Mouse (Mus musculus): ENCODE data around the gene Trmt10c. TPM values are rescaled to one million over a fixed set of nuclear protein-coding genes. Genes with fewer than 3 reads are reported as not detected.

The Trmt10c gene
- polyA plus RNA-seq, 1 experiment from 2014 or later: 27.1 TPM

DNA sequence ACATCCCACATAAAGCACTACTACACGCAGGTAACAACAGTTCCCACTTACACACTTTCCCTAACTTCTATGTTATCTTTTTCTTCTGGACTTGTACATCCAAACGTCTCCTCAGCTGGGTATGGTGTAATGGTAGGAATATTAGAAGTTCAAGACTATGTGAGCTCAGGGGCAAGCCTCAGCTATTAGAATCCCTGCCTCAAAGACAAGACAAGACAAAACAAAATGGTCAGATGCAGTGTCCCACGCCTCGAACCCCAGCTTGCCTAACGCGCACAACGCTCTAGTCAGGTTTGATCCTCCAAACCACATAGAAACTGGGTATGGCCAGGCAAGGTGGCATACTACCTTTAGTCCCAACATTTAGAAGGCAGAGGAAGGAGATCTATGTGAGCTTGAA is 18.0 kb downstream of the Trmt10c start:
- Histone ChIP-seq H3K27ac (ENCODE audit: low read length) (no peak overlapping the region), H3K36me3 (ENCODE audit: control insufficient read depth, insufficient read depth) (peaks cover 31% of the 10 kb centered on the region), H3K9me3 (ENCODE audit: control insufficient read depth, low read length) (no peaks in the 10 kb centered on the region), H3K27me3 (replicated peaks; ENCODE audit: control insufficient read depth, insufficient read depth, low read length) (no peaks in the 10 kb centered on the region), H3K4me3 (replicated peaks; ENCODE audit: low read length) (no peak overlapping the region), H3K4me1 (replicated peaks; ENCODE audit: control insufficient read depth, insufficient read depth, low read length) (no peaks in the 10 kb centered on the region), H3K9ac (replicated peaks; ENCODE audit: low read depth, low read length) (no peak overlapping the region), H3K4me2 (ENCODE audit: low read length) (no peak overlapping the region)
- ATAC-seq: no peak
- 95% methylated on average over 7 of the region's 7 CpGs for WGBS

GRCm38 (mm10) chr16:56014076-56014475 is 23.5 kb downstream of the Trmt10c start:
- Histone ChIP-seq H3K27ac (ENCODE audit: low read length) (no peak overlapping the region), H3K4me3 (replicated peaks; ENCODE audit: low read length) (no peak overlapping the region), H3K36me3 (ENCODE audit: control insufficient read depth, insufficient read depth) (peaks cover 20% of the 10 kb centered on the region), H3K4me2 (ENCODE audit: low read length) (no peak overlapping the region), H3K4me1 (replicated peaks; ENCODE audit: control insufficient read depth, insufficient read depth, low read length) (no peaks in the 10 kb centered on the region), H3K9ac (replicated peaks; ENCODE audit: low read depth, low read length) (no peak overlapping the region), H3K9me3 (ENCODE audit: control insufficient read depth, low read length) (no peaks in the 10 kb centered on the region), H3K27me3 (replicated peaks; ENCODE audit: control insufficient read depth, insufficient read depth, low read length) (no peaks in the 10 kb centered on the region)
- 91% methylated on average over 7 of the region's 7 CpGs for WGBS
- ATAC-seq: no peak

GRCm38 (mm10) chr16:56012789-56013743 is 24.6 kb downstream of the Trmt10c start:
- Histone ChIP-seq H3K4me3 (replicated peaks; ENCODE audit: low read length) (no peak overlapping the region), H3K27me3 (replicated peaks; ENCODE audit: control insufficient read depth, insufficient read depth, low read length) (no peaks in the 10 kb centered on the region), H3K9ac (replicated peaks; ENCODE audit: low read depth, low read length) (no peak overlapping the region), H3K4me2 (ENCODE audit: low read length) (no peak overlapping the region), H3K27ac (ENCODE audit: low read length) (no peak overlapping the region), H3K36me3 (ENCODE audit: control insufficient read depth, insufficient read depth) (peaks cover 11% of the 10 kb centered on the region), H3K9me3 (ENCODE audit: control insufficient read depth, low read length) (no peaks in the 10 kb centered on the region), H3K4me1 (replicated peaks; ENCODE audit: control insufficient read depth, insufficient read depth, low read length) (no peaks in the 10 kb centered on the region)
- 92% methylated on average over 10 of the region's 10 CpGs for WGBS
- ATAC-seq: no peak; the same call in 1 of the 2 replicates

DNA sequence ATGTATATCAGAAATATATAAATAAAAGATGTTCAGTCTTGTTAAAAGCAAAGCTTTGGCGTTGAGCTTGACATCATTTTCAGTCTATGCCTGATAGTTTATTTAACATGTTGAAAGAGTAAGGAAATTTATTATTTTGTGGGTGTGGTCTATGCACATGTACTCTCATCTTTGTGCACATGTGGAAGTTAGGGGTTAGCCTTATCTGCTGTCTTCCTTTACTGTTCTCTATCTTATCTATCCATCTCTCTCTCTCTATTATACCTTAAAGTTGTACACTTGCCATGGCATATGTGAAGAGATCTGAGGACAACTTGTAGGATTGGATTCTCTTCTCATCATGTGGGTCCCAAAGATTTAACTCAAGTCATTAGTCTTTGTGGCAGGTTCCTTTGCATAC is 28.8 kb downstream of the Trmt10c start:
- Histone ChIP-seq H3K4me3 (replicated peaks; ENCODE audit: low read length) (no peak overlapping the region), H3K4me2 (ENCODE audit: low read length) (no peak overlapping the region), H3K36me3 (ENCODE audit: control insufficient read depth, insufficient read depth) (peaks cover 17% of the 10 kb centered on the region), H3K9me3 (ENCODE audit: control insufficient read depth, low read length) (no peaks in the 10 kb centered on the region), H3K9ac (replicated peaks; ENCODE audit: low read depth, low read length) (no peak overlapping the region), H3K4me1 (replicated peaks; ENCODE audit: control insufficient read depth, insufficient read depth, low read length) (no peaks in the 10 kb centered on the region), H3K27ac (ENCODE audit: low read length) (no peak overlapping the region), H3K27me3 (replicated peaks; ENCODE audit: control insufficient read depth, insufficient read depth, low read length) (no peaks in the 10 kb centered on the region)
- no peak for ATAC-seq
- 88% methylated on average over 1 of the region's 1 CpGs for WGBS

DNA sequence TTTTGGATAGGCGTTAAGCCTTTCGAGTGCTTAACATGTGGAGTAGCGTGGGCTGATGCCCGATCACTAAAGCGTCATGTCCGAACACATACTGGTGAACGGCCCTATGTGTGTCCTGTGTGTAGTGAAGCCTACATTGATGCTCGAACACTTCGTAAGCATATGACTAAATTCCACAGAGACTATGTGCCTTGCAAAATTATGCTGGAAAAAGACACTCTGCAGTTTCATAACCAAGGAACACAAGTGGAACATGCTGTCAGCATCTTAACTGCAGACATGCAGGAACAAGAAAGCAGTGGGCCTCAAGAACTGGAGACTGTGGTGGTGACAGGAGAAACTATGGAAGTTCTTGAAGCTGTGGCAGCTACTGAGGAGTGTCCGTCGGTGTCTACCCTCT is 30.8 kb downstream of the Trmt10c start:
- Histone ChIP-seq H3K27me3 (replicated peaks; ENCODE audit: control insufficient read depth, insufficient read depth, low read length) (no peaks in the 10 kb centered on the region), H3K4me1 (replicated peaks; ENCODE audit: control insufficient read depth, insufficient read depth, low read length) (no peaks in the 10 kb centered on the region), H3K27ac (ENCODE audit: low read length) (no peak overlapping the region), H3K9me3 (ENCODE audit: control insufficient read depth, low read length) (no peaks in the 10 kb centered on the region), H3K36me3 (ENCODE audit: control insufficient read depth, insufficient read depth) (peaks cover 28% of the 10 kb centered on the region), H3K4me3 (replicated peaks; ENCODE audit: low read length) (no peak overlapping the region), H3K9ac (replicated peaks; ENCODE audit: low read depth, low read length) (no peak overlapping the region), H3K4me2 (ENCODE audit: low read length) (no peak overlapping the region)
- ATAC-seq: no peak
- WGBS: 95% methylated on average over 11 of the region's 11 CpGs

DNA sequence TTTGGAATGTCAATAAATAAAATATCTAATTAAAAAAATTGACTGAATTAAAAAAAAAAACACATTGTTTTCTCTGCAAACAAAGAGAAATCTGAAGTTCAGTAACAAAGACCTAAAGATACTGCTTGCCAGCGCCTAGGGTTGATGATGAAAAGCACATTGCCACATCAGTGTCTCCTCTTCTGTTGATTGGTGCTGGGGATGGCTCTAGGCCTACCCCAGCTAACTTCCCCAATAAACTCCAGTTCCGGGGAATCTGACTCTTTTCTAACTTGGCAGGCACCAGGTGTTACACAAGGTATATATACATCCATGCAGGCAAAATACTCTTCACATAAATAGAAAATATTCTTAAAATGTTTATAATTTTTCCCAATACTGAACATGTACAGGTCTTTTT is 43.4 kb downstream of the Trmt10c start:
- no peak for ATAC-seq
- H3K9me3 ChIP-seq (ENCODE audit: control insufficient read depth, low read length): no peaks in the 10 kb centered on the region
- no peak overlapping the region for H3K9ac ChIP-seq (replicated peaks; ENCODE audit: low read depth, low read length)
- H3K4me1 ChIP-seq (replicated peaks; ENCODE audit: control insufficient read depth, insufficient read depth, low read length): no peaks in the 10 kb centered on the region
- H3K27ac ChIP-seq (ENCODE audit: low read length): no peak overlapping the region
- 94% methylated on average over 2 of the region's 2 CpGs for WGBS
- H3K4me3 ChIP-seq (replicated peaks; ENCODE audit: low read length): no peak overlapping the region
- H3K27me3 ChIP-seq (replicated peaks; ENCODE audit: control insufficient read depth, insufficient read depth, low read length): no peaks in the 10 kb centered on the region
- H3K4me2 ChIP-seq (ENCODE audit: low read length): no peak overlapping the region
- H3K36me3 ChIP-seq (ENCODE audit: control insufficient read depth, insufficient read depth): peaks cover 19% of the 10 kb centered on the region

- 94% methylated on average over 4 of the region's 4 CpGs for WGBS
- Histone ChIP-seq H3K4me3 (replicated peaks; ENCODE audit: low read length) (no peak overlapping the region), H3K36me3 (ENCODE audit: control insufficient read depth, insufficient read depth) (peaks cover 21% of the 10 kb centered on the region), H3K9me3 (ENCODE audit: control insufficient read depth, low read length) (no peaks in the 10 kb centered on the region), H3K27me3 (replicated peaks; ENCODE audit: control insufficient read depth, insufficient read depth, low read length) (no peaks in the 10 kb centered on the region), H3K4me1 (replicated peaks; ENCODE audit: control insufficient read depth, insufficient read depth, low read length) (no peaks in the 10 kb centered on the region), H3K4me2 (ENCODE audit: low read length) (no peak overlapping the region), H3K9ac (replicated peaks; ENCODE audit: low read depth, low read length) (no peak overlapping the region), H3K27ac (ENCODE audit: low read length) (no peak overlapping the region)
- no peak for ATAC-seq
Measured at GRCm38 (mm10) chr16:55990311-55990710, 47.3 kb downstream of the Trmt10c start.

DNA sequence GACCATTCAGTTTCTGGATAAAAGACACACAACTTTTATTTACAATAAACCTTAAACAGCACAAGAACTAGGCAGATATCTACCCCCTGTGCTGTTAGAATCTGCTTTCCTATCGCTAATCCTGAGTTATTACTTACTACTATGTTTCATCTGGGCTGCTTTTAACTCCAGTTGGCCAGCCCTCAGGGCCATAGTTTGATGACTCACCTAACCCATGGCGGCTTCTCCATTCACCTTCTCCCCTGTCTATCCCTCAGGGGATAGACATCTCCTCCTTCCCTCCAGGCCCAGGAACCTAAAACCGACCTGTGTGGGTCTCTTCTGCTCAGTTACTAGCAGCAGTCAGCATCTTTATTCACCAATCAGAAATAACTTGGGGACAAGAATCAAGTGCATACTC is 51.6 kb downstream of the Trmt10c start:
- peaks cover 18% of the 10 kb centered on the region for H3K36me3 ChIP-seq (ENCODE audit: control insufficient read depth, insufficient read depth)
- no peak overlapping the region for H3K9ac ChIP-seq (replicated peaks; ENCODE audit: low read depth, low read length)
- WGBS: 97% methylated on average over 3 of the region's 3 CpGs
- H3K4me1 ChIP-seq (replicated peaks; ENCODE audit: control insufficient read depth, insufficient read depth, low read length): no peaks in the 10 kb centered on the region
- H3K27me3 ChIP-seq (replicated peaks; ENCODE audit: control insufficient read depth, insufficient read depth, low read length): no peaks in the 10 kb centered on the region
- H3K4me3 ChIP-seq (replicated peaks; ENCODE audit: low read length): no peak overlapping the region
- H3K27ac ChIP-seq (ENCODE audit: low read length): no peak overlapping the region
- no peaks in the 10 kb centered on the region for H3K9me3 ChIP-seq (ENCODE audit: control insufficient read depth, low read length)
- ATAC-seq: no peak
- no peak overlapping the region for H3K4me2 ChIP-seq (ENCODE audit: low read length)
